Mouse (Mus musculus) midbrain, embryonic 16.5 days (tissue): ENCODE measurements around the gene Vps37b. TPM values are rescaled to one million over a fixed set of nuclear protein-coding genes. Genes with fewer than 3 reads are reported as not detected.

Source experiments
- ATAC-seq: fragments of 200-750 bp; cut with Nextera tagmentation; 2 replicates; pipeline ENCODE4 v1.8.0; 2017; ENCODE audit warnings: moderate TSS enrichment
- H3K27ac ChIP-seq: fragments of 300-500 bp; sonication (generic); 2 replicates; pipeline ENCODE4 v1.5.1; 2014; ENCODE audit warnings: mild to moderate bottlenecking, low read length, mixed read lengths
- H3K27me3 ChIP-seq: fragments of 300-500 bp; sonication (generic); 2 replicates; pipeline ENCODE4 v1.6.1; 2014; ENCODE audit warnings: low read depth, low read length, mixed read lengths; ENCODE audit not compliant: control insufficient read depth, insufficient read depth
- H3K36me3 ChIP-seq: fragments of 300-500 bp; sonication (generic); 2 replicates; pipeline ENCODE4 v1.6.1; 2014; ENCODE audit warnings: mild to moderate bottlenecking, low read length, moderate library complexity, mixed read lengths; ENCODE audit not compliant: control insufficient read depth, insufficient read depth
- H3K4me1 ChIP-seq: fragments of 300-500 bp; sonication (generic); 2 replicates; pipeline ENCODE4 v1.6.1; 2014; ENCODE audit warnings: mild to moderate bottlenecking, low read length, mixed read lengths; ENCODE audit not compliant: control insufficient read depth, insufficient read depth
- H3K4me2 ChIP-seq: fragments of 300-500 bp; sonication (generic); 2 replicates; pipeline ENCODE4 v1.6.1; 2014; ENCODE audit warnings: mild to moderate bottlenecking, low read length, mixed read lengths
- H3K4me3 ChIP-seq: fragments of 300-500 bp; sonication (generic); 2 replicates; pipeline ENCODE4 v1.5.1; 2014; ENCODE audit warnings: low read depth, mild to moderate bottlenecking, low read length, moderate library complexity, mixed read lengths
- H3K9ac ChIP-seq: fragments of 300-500 bp; sonication (generic); 2 replicates; pipeline ENCODE4 v1.6.1; 2014; ENCODE audit warnings: low read depth, low read length, mixed read lengths
- H3K9me3 ChIP-seq: fragments of 300-500 bp; sonication (generic); replicated peaks from 2 replicates; pipeline ENCODE4 v1.6.1; 2014; ENCODE audit warnings: mild to moderate bottlenecking, low read length, mixed read lengths; ENCODE audit not compliant: control insufficient read depth, poor library complexity, severe bottlenecking
- WGBS: fragments of 180-500 bp; shearing (Covaris S2); extraction: QIAGEN DNeasy Blood & Tissue Kit; methylation state at CpG from one replicate; pipeline ENCODE4 v1.1.7; 2014; 5-methylcytosine and 5-hydroxymethylcytosine counted together
- polyA plus RNA-seq: library from polyadenylated mRNA; unstranded; fragments of >200 nt; fragmentation: Nextera tagmentation; extraction: Ambion mirVana; gene quantifications from 2 replicates; pipeline ENCODE4 v1.2.1, GENCODE M21; 2015

Gene Vps37b
- polyA plus RNA-seq, 1 experiment from 2014 or later = 59.5 TPM

GRCm38 (mm10) chr5:123977231-123977630 lies 54.8 kb downstream of the Vps37b start:
- WGBS = 69% methylated on average over 3 of the region's 3 CpGs
- ATAC-seq = no peak
- H3K27me3 ChIP-seq = no peaks in the 10 kb centered on the region
- no peak overlapping the region for H3K4me3 ChIP-seq
- no peaks in the 10 kb centered on the region for H3K36me3 ChIP-seq
- no peak overlapping the region for H3K4me2 ChIP-seq
- no peak overlapping the region for H3K9ac ChIP-seq
- no peaks in the 10 kb centered on the region for H3K9me3 ChIP-seq
- H3K27ac ChIP-seq = no peak overlapping the region
- peaks cover 13% of the 10 kb centered on the region for H3K4me1 ChIP-seq

DNA sequence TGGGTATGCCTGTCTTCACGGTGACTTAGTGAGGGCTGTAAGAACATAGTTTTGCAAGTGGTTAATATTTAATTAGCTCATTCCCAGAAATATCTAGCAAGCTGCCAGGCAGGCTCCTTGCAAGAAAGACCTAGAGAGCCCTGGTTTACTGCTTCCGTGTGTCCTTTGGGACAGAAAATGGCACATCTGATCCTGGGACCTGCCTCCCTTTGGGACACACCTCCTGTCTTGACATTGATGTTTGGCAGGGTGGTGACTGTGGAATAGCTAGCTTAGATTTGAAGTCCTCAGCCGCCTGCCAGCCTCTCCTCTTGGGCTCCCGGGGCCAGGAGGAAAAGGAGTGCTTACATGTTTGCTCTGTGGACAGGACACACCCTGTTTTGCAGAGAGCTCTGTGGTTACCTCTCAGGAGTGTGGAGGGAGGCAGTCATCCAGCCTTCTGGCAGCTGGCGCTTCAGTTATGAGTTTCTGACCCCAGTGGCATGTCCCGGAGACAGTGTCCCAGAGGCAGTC lies 56.3 kb downstream of the Vps37b start:
- H3K36me3 ChIP-seq = no peaks in the 10 kb centered on the region
- no peak overlapping the region for H3K4me2 ChIP-seq
- peaks cover 13% of the 10 kb centered on the region for H3K4me1 ChIP-seq
- no peak overlapping the region for H3K27ac ChIP-seq
- no peak overlapping the region for H3K4me3 ChIP-seq
- 74% methylated on average over 6 of the region's 6 CpGs for WGBS
- H3K9me3 ChIP-seq = no peaks in the 10 kb centered on the region
- no peak for ATAC-seq
- no peak overlapping the region for H3K9ac ChIP-seq
- H3K27me3 ChIP-seq = no peaks in the 10 kb centered on the region

DNA sequence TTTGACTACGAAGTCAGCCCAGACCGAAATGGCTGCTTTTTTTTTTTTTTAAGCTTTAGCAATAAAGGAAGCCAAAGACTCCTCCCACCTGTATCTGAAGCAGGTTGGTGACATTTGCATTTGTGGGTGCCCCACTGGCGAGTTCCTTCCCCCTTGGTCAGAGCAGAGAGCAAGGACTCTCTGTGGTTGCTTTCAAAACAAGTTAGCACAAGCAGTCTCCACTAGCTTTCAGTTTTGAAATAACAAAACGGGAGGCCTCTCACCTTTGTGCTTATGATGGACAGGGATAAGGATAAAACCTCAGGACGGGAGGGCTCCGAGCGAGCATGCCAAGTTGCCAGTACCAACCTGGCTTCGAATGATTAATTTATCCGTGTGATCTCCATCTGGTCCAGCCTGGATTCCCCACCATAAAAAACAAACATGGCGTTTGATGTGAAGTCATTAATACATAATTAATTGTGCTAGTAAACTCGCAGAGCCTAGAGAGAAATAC lies 57.4 kb downstream of the Vps37b start:
- H3K36me3 ChIP-seq = no peaks in the 10 kb centered on the region
- H3K4me2 ChIP-seq = peak overlapping the region; percentile 86
- H3K9ac ChIP-seq = peak overlapping the region; percentile 89
- WGBS = 22% methylated on average over 11 of the region's 11 CpGs
- H3K4me1 ChIP-seq = peaks cover 13% of the 10 kb centered on the region
- no peaks in the 10 kb centered on the region for H3K27me3 ChIP-seq
- no peaks in the 10 kb centered on the region for H3K9me3 ChIP-seq
- peak overlapping the region; percentile 80 for H3K4me3 ChIP-seq
- no peak for ATAC-seq
- no peak overlapping the region for H3K27ac ChIP-seq

DNA sequence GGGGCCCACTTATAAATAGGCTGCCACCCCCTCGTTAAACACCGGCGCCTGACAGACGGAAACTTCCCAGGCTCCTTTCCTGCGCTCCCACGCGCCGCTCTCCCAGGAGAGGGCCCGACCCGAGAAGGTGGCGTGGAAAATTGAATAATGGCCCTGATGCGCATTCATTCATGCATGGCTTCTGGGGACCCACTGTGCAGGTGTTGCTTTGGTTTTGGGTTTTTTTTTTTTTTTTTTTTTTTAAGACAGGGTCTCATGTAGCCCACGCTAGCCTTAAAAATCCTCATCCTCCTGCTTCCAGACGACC lies 57.9 kb downstream of the Vps37b start:
- peak overlapping the region; percentile 89 for H3K9ac ChIP-seq
- no peaks in the 10 kb centered on the region for H3K9me3 ChIP-seq
- peaks cover 13% of the 10 kb centered on the region for H3K4me1 ChIP-seq
- peak overlapping the region; percentile 86 for H3K4me2 ChIP-seq
- H3K27me3 ChIP-seq = no peaks in the 10 kb centered on the region
- H3K4me3 ChIP-seq = peak overlapping the region; percentile 80
- 0 out of 2 replicates have a peak, but pooled peaks have one; percentile 25 for ATAC-seq
- H3K36me3 ChIP-seq = no peaks in the 10 kb centered on the region
- no peak overlapping the region for H3K27ac ChIP-seq
- under 1% methylated on average over 14 of the region's 14 CpGs for WGBS

- WGBS = 1% methylated on average over 70 of the region's 106 CpGs
- Histone ChIP-seq H3K27ac (peak within 1 kb of the TSS; percentile 61; the same call in 1 of the 2 replicates), H3K9me3 (no peaks in the 10 kb centered on the region), H3K4me2 (peak within 1 kb of the TSS; percentile 86), H3K36me3 (no peaks in the 10 kb centered on the region), H3K4me3 (peak within 1 kb of the TSS; percentile 80), H3K27me3 (no peaks in the 10 kb centered on the region), H3K4me1 (peaks cover 13% of the 10 kb centered on the region), H3K9ac (peak within 1 kb of the TSS; percentile 89)
- ATAC-seq = peak; percentile 83
Observed at GRCm38 (mm10) chr5:123973299-123974178, 58.5 kb downstream of the Vps37b start, which contains the start of gene Hip1r. Gene Hip1r, plus strand, starts transcription at chr5:123973628.

GRCm38 (mm10) chr5:123972453-123972852 lies 59.6 kb downstream of the Vps37b start:
- H3K36me3 ChIP-seq = no peaks in the 10 kb centered on the region
- no peak overlapping the region for H3K4me2 ChIP-seq
- H3K9ac ChIP-seq = no peak overlapping the region
- no peaks in the 10 kb centered on the region for H3K27me3 ChIP-seq
- WGBS = 51% methylated on average over 6 of the region's 6 CpGs
- H3K27ac ChIP-seq = no peak overlapping the region
- no peak overlapping the region for H3K4me3 ChIP-seq
- ATAC-seq = no peak
- no peaks in the 10 kb centered on the region for H3K9me3 ChIP-seq
- peaks cover 13% of the 10 kb centered on the region for H3K4me1 ChIP-seq

- no peaks in the 10 kb centered on the region for H3K27me3 ChIP-seq
- H3K4me2 ChIP-seq = no peak overlapping the region
- ATAC-seq = no peak
- no peak overlapping the region for H3K4me3 ChIP-seq
- H3K9me3 ChIP-seq = no peaks in the 10 kb centered on the region
- no peak overlapping the region for H3K27ac ChIP-seq
- H3K4me1 ChIP-seq = peaks cover 13% of the 10 kb centered on the region
- no peak overlapping the region for H3K9ac ChIP-seq
- H3K36me3 ChIP-seq = no peaks in the 10 kb centered on the region
- WGBS = 85% methylated on average over 4 of the region's 4 CpGs
Observed at GRCm38 (mm10) chr5:123970576-123970975, 61.5 kb downstream of the Vps37b start.

- Histone ChIP-seq H3K9ac (no peak overlapping the region), H3K4me2 (no peak overlapping the region), H3K27ac (no peak overlapping the region), H3K9me3 (no peaks in the 10 kb centered on the region), H3K4me1 (peaks cover 3% of the 10 kb centered on the region), H3K4me3 (no peak overlapping the region), H3K36me3 (no peaks in the 10 kb centered on the region), H3K27me3 (no peaks in the 10 kb centered on the region)
- WGBS = 74% methylated on average over 8 of the region's 8 CpGs
- no peak for ATAC-seq
Observed at GRCm38 (mm10) chr5:123969216-123969615, 62.9 kb downstream of the Vps37b start.

DNA sequence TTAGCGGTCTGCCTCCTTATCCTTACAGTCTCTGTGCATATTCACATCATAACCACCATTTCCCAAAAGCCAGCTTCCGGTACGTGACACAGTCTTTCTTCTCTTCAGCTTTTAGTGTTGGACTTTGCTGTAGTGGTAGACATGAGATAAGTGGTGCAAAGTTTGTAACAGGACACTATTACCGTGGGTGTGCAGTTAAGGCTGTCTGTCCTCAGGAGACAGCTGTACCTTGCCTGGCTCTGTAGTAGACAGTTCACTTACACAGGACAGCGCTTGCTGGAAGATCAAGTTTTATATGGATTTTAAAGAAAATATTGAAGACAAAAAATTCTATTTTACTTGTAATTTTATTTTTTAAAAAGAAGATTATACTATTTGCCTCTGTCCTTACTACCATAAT lies 63.6 kb downstream of the Vps37b start:
- Histone ChIP-seq H3K4me3 (no peak overlapping the region), H3K36me3 (no peaks in the 10 kb centered on the region), H3K4me2 (no peak overlapping the region), H3K27ac (no peak overlapping the region), H3K9me3 (no peaks in the 10 kb centered on the region), H3K9ac (no peak overlapping the region), H3K4me1 (peaks cover 3% of the 10 kb centered on the region), H3K27me3 (no peaks in the 10 kb centered on the region)
- 90% methylated on average over 5 of the region's 5 CpGs for WGBS
- no peak for ATAC-seq
